Mouse (Mus musculus): ENCODE measurements around the gene Ino80d. TPM values are rescaled to one million over a fixed set of nuclear protein-coding genes. Genes with fewer than 3 reads are reported as not detected.

The Ino80d gene
- polyA plus RNA-seq, 2 experiments = 10.2 to 10.5 TPM

DNA sequence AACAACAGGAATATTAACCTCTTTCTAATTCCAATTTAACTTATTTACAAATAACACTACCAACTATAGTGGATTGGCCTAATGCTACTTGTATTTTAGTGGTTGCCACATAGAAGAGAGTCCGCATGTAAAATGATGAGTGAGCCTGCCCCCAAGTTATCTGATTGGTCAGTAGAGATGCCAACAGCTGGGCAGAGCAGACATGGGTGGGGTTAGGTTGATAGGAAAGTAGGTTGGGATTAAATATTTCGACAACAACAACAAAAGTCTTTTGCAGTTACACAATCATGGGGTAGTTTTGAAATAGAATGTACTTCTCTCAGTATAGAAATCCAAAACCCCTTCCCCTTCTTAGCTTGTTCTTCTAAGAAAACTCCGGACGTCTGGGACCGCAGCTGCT, 24.7 kb downstream of the Ino80d start:
- no peaks in the 10 kb centered on the region for H3K9me3 ChIP-seq (ENCODE audit: control insufficient read depth, low read length)
- no peak overlapping the region for H3K4me2 ChIP-seq (replicated peaks; ENCODE audit: low read depth, low read length, severe bottlenecking)
- WGBS = 94% methylated on average over 5 of the region's 5 CpGs
- DNase-seq (ENCODE audit: low spot score) (no peak), ATAC-seq (ENCODE audit: low FRiP score, low read depth) (no peak)
- no peak for TF ChIP-seq POLR2A (IDR thresholded peaks at IDR 0.05; ENCODE audit: borderline replicate concordance, extremely low read depth, insufficient read depth, insufficient read length)
- no peaks in the 10 kb centered on the region for H3K27me3 ChIP-seq (ENCODE audit: control insufficient read depth, insufficient read depth, low read length)
- H3K4me1 ChIP-seq (ENCODE audit: control insufficient read depth, insufficient read depth, low read length) = no peaks in the 10 kb centered on the region
- H3K9ac ChIP-seq (ENCODE audit: low read depth, low read length, severe bottlenecking) = no peak overlapping the region
- H3K27ac ChIP-seq (replicated peaks; ENCODE audit: low read depth, low read length) = no peak overlapping the region
- no peak overlapping the region for H3K4me3 ChIP-seq (replicated peaks; ENCODE audit: low read length)
- H3K36me3 ChIP-seq (ENCODE audit: control insufficient read depth, insufficient read depth, low read length) = peaks cover 73% of the 10 kb centered on the region

DNA sequence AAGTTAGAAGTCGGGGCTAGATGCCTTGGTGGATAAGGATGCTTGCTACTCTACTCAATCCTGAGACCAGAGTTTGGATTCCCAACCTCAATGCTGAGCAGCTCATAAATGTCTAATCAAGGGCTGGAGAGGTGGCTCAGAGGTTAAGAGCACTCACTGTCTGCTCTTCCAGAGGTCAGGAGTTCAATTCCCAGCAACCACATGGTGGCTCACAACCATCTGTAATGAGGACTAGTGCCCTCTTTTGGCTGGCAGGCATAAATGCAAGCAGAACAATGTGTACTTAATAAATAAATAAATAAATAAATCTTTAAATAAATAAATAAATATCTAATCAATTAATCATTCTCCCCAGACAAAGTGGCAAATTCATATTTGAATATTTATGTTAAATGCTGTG, 25.9 kb downstream of the Ino80d start:
- WGBS = 90% methylated on average over 1 of the region's 1 CpGs
- Histone ChIP-seq H3K36me3 (ENCODE audit: control insufficient read depth, insufficient read depth, low read length) (peaks cover 69% of the 10 kb centered on the region), H3K27me3 (ENCODE audit: control insufficient read depth, insufficient read depth, low read length) (no peaks in the 10 kb centered on the region), H3K9me3 (ENCODE audit: control insufficient read depth, low read length) (no peaks in the 10 kb centered on the region), H3K9ac (ENCODE audit: low read depth, low read length, severe bottlenecking) (no peak overlapping the region), H3K4me2 (replicated peaks; ENCODE audit: low read depth, low read length, severe bottlenecking) (no peak overlapping the region), H3K4me3 (replicated peaks; ENCODE audit: low read length) (no peak overlapping the region), H3K4me1 (ENCODE audit: control insufficient read depth, insufficient read depth, low read length) (no peaks in the 10 kb centered on the region), H3K27ac (replicated peaks; ENCODE audit: low read depth, low read length) (no peak overlapping the region)
- no peak for TF ChIP-seq POLR2A (IDR thresholded peaks at IDR 0.05; ENCODE audit: borderline replicate concordance, extremely low read depth, insufficient read depth, insufficient read length)
- ATAC-seq (ENCODE audit: low FRiP score, low read depth) = no peak
- DNase-seq (ENCODE audit: low spot score) = no peak

DNA sequence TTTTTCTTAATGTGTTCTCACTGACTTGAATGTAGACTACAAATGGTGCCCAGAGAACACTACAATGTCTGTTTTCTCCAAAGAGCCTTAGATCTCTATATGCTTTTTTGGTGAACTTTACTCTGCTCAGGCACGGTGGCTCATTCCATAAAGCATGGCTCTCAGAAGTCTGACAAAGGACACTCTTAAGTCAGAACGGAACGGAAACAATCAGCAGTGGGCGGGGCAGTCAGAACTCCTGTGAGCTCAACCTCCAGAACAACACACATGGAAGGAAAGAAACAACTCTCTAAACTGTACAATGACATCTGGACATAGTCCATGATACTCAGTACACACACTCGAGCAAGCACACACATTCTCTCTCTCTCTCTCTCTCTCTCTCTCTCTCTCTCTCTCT, 34.2 kb downstream of the Ino80d start:
- Histone ChIP-seq H3K36me3 (ENCODE audit: control insufficient read depth, insufficient read depth, low read length) (peaks cover 63% of the 10 kb centered on the region), H3K4me2 (replicated peaks; ENCODE audit: low read depth, low read length, severe bottlenecking) (no peak overlapping the region), H3K27ac (replicated peaks; ENCODE audit: low read depth, low read length) (no peak overlapping the region), H3K9me3 (ENCODE audit: control insufficient read depth, low read length) (no peaks in the 10 kb centered on the region), H3K4me1 (ENCODE audit: control insufficient read depth, insufficient read depth, low read length) (no peaks in the 10 kb centered on the region), H3K4me3 (replicated peaks; ENCODE audit: low read length) (no peak overlapping the region), H3K9ac (ENCODE audit: low read depth, low read length, severe bottlenecking) (no peak overlapping the region), H3K27me3 (ENCODE audit: control insufficient read depth, insufficient read depth, low read length) (no peaks in the 10 kb centered on the region)
- WGBS = 85% methylated on average over 5 of the region's 5 CpGs
- no peak for DNase-seq (ENCODE audit: low spot score)
- TF ChIP-seq POLR2A (IDR thresholded peaks at IDR 0.05; ENCODE audit: borderline replicate concordance, extremely low read depth, insufficient read depth, insufficient read length) = no peak
- no peak for ATAC-seq (ENCODE audit: low FRiP score, low read depth)

DNA sequence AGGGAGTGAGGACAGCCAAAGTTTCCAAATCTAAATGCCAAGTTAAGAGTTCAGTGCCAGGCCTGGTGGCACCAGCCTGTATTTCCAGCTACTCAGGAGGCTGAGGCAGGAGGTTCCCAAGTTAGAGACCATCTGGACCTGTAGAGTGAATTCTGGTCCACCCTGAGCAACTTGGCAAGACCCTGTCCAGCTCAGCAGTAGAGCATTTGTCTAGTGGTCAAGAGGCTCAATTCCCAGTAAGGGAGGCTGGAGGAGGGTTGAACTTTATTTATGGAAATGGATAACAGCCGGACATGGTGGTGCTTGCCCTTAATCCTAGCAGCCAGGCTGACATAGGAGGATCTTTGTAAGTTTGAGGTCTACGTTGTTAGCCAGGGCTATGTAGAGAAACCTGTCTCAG, 38.1 kb downstream of the Ino80d start:
- no peak overlapping the region for H3K27ac ChIP-seq (replicated peaks; ENCODE audit: low read depth, low read length)
- no peak for TF ChIP-seq POLR2A (IDR thresholded peaks at IDR 0.05; ENCODE audit: borderline replicate concordance, extremely low read depth, insufficient read depth, insufficient read length)
- no peak overlapping the region for H3K9ac ChIP-seq (ENCODE audit: low read depth, low read length, severe bottlenecking)
- no peak for DNase-seq (ENCODE audit: low spot score)
- peaks cover 85% of the 10 kb centered on the region for H3K36me3 ChIP-seq (ENCODE audit: control insufficient read depth, insufficient read depth, low read length)
- no peaks in the 10 kb centered on the region for H3K27me3 ChIP-seq (ENCODE audit: control insufficient read depth, insufficient read depth, low read length)
- H3K9me3 ChIP-seq (ENCODE audit: control insufficient read depth, low read length) = no peaks in the 10 kb centered on the region
- no peaks in the 10 kb centered on the region for H3K4me1 ChIP-seq (ENCODE audit: control insufficient read depth, insufficient read depth, low read length)
- H3K4me2 ChIP-seq (replicated peaks; ENCODE audit: low read depth, low read length, severe bottlenecking) = no peak overlapping the region
- WGBS = 93% methylated on average over 2 of the region's 2 CpGs
- no peak for ATAC-seq (ENCODE audit: low FRiP score, low read depth)
- no peak overlapping the region for H3K4me3 ChIP-seq (replicated peaks; ENCODE audit: low read length)

- H3K4me2 ChIP-seq (replicated peaks; ENCODE audit: low read depth, low read length, severe bottlenecking) = no peak overlapping the region
- H3K36me3 ChIP-seq (ENCODE audit: control insufficient read depth, insufficient read depth, low read length) = peaks cover 92% of the 10 kb centered on the region
- no peak for ATAC-seq (ENCODE audit: low FRiP score, low read depth)
- no peak for TF ChIP-seq POLR2A (IDR thresholded peaks at IDR 0.05; ENCODE audit: borderline replicate concordance, extremely low read depth, insufficient read depth, insufficient read length)
- no peaks in the 10 kb centered on the region for H3K27me3 ChIP-seq (ENCODE audit: control insufficient read depth, insufficient read depth, low read length)
- H3K4me1 ChIP-seq (ENCODE audit: control insufficient read depth, insufficient read depth, low read length) = no peaks in the 10 kb centered on the region
- DNase-seq (ENCODE audit: low spot score) = no peak
- WGBS = 91% methylated on average over 1 of the region's 1 CpGs
- H3K9ac ChIP-seq (ENCODE audit: low read depth, low read length, severe bottlenecking) = no peak overlapping the region
- no peak overlapping the region for H3K4me3 ChIP-seq (replicated peaks; ENCODE audit: low read length)
- no peak overlapping the region for H3K27ac ChIP-seq (replicated peaks; ENCODE audit: low read depth, low read length)
- no peaks in the 10 kb centered on the region for H3K9me3 ChIP-seq (ENCODE audit: control insufficient read depth, low read length)
Measured at GRCm38 (mm10) chr1:63071379-63071778, 43.1 kb downstream of the Ino80d start.

DNA sequence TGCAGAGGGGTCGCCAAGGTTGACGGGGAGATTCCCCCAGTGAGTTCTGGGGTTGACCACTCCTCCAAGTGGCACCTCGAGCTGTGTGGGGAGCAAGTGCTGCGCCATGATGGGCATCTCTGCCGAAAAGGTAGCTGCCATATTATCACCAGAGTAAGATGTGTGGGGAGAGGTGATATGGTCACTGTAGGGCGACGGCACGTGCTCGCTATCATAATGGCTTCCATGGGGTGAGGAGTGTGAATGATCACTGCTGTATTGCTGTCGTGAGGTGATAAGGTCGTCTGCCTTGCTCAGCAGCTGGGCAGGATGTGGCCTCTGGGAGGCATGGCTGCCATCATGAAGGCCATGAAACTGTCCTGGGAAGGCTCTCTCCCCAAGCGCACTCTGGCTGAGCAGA, 56.1 kb downstream of the Ino80d start:
- H3K9me3 ChIP-seq (ENCODE audit: control insufficient read depth, low read length) = no peaks in the 10 kb centered on the region
- TF ChIP-seq POLR2A (IDR thresholded peaks at IDR 0.05; ENCODE audit: borderline replicate concordance, extremely low read depth, insufficient read depth, insufficient read length) = no peak
- H3K27ac ChIP-seq (replicated peaks; ENCODE audit: low read depth, low read length) = no peak overlapping the region
- H3K4me3 ChIP-seq (replicated peaks; ENCODE audit: low read length) = no peak overlapping the region
- peaks cover 65% of the 10 kb centered on the region for H3K36me3 ChIP-seq (ENCODE audit: control insufficient read depth, insufficient read depth, low read length)
- DNase-seq (ENCODE audit: low spot score) = no peak
- H3K4me2 ChIP-seq (replicated peaks; ENCODE audit: low read depth, low read length, severe bottlenecking) = no peak overlapping the region
- no peak overlapping the region for H3K9ac ChIP-seq (ENCODE audit: low read depth, low read length, severe bottlenecking)
- 81% methylated on average over 12 of the region's 12 CpGs for WGBS
- H3K4me1 ChIP-seq (ENCODE audit: control insufficient read depth, insufficient read depth, low read length) = no peaks in the 10 kb centered on the region
- ATAC-seq (ENCODE audit: low FRiP score, low read depth) = no peak
- no peaks in the 10 kb centered on the region for H3K27me3 ChIP-seq (ENCODE audit: control insufficient read depth, insufficient read depth, low read length)
